Mouse (Mus musculus): ENCODE measurements around the gene Ndufa7.

Ndufa7 gene

GRCm38 (mm10) chr17:33824084-33824996 lies at the start of gene Ndufa7, which contains the start of gene Rps28:
Gene Ndufa7, plus strand, starts transcription at chr17:33824572.
Gene Rps28, minus strand, starts transcription at chr17:33824562.
- DNase-seq (ENCODE audit: low read depth), result peak; percentile 99

DNA sequence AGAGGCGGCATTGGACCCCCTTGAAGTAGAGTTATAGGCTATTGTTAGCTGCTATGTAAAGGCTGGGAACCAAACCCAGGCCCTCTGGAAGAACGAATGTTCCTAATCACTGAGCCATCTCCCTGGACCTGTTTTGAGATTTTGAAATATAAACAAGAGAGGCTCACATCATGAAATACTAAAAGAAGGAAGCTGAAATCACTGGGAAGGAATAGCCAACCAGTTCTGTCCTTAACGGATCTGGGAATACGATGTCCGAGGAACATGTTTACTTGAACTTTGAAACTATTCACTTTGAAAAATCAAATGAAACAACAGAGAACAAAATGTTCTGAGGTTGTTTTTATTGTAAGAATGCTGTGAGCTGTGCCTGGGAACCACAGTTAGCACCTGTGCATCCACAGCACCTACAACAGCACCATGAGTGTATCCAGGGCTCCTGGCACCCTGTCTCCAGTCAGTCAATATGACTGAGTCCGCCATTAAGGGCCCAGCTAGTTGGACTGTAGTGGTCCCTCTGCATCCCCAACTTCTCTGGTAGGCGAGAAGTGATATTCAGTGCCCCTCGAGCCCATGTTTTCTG lies 49.7 kb upstream of the Ndufa7 start:
- no peak for DNase-seq (ENCODE audit: low read depth)

DNA sequence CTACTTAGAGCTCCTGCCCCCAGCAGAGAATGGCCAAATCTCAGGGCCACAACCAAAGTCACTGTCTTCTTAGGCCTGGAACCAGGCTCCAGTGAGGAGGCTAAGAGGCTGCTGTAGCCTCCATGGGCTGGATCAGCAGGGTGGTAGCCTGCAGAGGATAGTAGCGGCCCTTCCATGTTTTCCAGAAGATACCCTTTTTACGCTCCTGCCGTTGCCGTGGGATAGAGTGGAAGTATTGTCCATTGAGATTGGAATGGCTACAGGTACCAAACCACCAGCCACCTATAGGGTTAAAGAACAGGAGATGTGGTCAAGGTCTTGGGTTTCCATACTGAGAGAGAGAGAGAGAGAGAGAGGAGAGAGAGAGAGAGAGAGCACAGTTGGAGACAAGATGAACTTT lies 49.1 kb upstream of the Ndufa7 start:
- DNase-seq (ENCODE audit: low read depth), result no peak

GRCm38 (mm10) chr17:33779271-33779966 lies 45.0 kb upstream of the Ndufa7 start:
- no peak for DNase-seq (ENCODE audit: low read depth)

DNA sequence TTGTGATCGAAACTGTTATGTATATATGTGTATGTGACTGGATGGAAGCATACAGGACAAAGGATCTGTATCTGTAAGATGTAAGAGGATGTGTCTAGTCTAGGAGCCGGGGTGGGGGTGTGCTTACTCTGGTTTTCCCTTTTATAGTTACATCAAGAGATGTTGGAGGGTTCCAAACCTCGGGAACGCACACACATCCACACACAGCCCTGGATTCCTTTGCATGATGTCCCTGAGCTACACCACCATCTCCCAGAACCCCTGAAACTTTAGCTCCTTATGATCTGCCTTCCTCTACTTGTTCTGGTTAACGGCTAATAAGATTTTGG lies 44.4 kb upstream of the Ndufa7 start:
- DNase-seq (ENCODE audit: low read depth), result no peak

DNA sequence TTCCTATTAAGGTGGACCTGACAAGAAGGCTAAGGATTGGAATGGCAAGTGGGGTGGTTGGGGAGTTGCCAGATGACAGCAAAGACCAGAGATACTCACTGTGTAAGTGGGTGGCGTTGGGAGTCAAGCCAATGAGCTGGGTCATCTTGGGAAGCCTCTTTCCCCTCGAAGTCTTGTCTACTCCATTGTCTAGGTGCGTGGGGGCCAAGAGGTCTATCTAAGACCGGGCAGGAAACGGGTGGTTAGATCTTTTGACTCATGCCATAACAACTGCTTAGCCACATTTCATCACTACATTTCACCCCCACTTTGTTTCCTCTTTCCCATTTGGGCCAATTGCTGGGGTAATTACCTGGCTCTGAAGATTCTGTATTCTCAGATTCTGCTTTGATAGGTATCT lies 43.9 kb upstream of the Ndufa7 start:
- DNase-seq (ENCODE audit: low read depth), result peak; percentile 74

- DNase-seq (ENCODE audit: low read depth), result peak; percentile 77
Measured at GRCm38 (mm10) chr17:33781124-33781977, 43.0 kb upstream of the Ndufa7 start, which contains the start of gene Angptl4. Gene Angptl4, minus strand, starts transcription at chr17:33781830.

DNA sequence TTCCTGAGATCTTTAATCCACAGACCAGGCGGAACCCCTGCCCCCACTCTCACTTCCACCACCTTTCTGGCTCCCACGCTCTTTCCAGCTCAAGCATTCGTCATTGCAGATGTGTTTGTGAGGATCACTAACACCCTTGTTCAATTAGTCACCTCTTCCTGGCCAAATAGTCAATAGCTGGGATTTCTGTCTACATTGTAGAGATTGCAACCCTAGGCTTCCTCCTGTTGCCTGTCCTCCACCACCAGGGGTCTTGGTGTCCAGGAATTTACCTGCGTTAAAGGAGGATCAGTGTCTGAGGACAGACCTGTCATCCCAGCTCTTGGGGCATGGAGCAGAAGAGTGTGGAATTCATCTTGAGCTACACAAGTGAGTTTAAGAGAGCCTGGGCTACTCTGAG lies 42.3 kb upstream of the Ndufa7 start:
- DNase-seq (ENCODE audit: low read depth), result peak; percentile 45

GRCm38 (mm10) chr17:33783408-33783807 lies 41.0 kb upstream of the Ndufa7 start:
- no peak for DNase-seq (ENCODE audit: low read depth)

DNA sequence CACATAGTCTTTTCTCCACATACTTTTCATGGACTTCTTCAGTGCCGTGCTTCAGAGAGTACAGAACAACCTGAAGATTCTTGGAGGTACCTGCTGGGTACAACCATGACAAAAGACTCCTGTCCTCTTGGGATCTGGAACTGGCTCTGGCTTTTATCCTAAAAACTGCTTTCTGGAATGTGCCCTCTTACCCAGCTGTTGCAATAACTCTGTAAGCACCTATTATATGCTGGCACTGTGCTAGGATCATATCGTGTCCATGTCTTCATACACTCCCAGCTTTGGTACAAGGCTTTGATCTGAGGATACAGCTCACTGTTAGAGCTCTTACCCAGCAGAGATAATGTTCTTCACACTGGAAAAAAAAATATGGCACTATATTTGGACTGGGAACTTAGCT lies 39.4 kb upstream of the Ndufa7 start:
- no peak for DNase-seq (ENCODE audit: low read depth)

DNA sequence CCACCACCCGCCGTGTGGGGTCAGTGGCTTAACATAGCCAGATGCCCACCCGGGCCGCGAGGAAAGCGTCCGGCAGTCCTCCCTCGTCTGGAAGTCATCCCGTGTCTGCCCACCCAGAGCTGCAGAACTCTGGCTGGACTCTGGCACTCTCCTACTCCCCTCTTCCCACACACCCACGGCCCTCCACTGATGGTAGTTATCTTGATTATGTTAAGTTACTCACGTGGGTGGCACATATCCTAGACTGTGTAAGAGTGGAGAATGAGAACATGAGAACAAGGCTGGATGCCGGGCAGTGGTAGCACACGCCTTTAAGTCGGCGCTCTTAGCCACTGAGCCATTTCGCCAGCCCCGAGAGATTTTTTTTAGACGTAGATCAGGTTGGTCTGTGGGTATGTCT lies 38.0 kb upstream of the Ndufa7 start:
- DNase-seq (ENCODE audit: low read depth), result no peak

DNA sequence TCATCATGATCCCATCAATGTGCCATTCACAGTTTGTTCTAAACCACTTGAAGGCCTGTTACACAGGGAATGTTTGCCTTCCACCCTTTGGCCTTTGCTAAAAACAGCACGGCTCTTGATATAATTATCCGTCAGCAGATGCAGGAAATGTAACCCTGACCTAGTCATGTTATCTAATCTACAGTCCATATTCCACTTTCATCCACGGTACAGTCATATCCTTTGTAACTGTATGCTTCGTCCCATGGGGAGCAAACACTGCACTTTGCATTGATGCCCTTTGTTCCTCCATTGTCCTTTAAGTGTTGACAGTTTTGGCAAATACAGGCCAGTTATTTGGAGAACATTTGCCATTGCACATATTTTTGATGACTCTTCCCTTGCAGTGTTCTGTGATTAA lies 35.6 kb upstream of the Ndufa7 start:
- no peak for DNase-seq (ENCODE audit: low read depth)

GRCm38 (mm10) chr17:33798306-33798705 lies 26.1 kb upstream of the Ndufa7 start:
- no peak for DNase-seq (ENCODE audit: low read depth)

- DNase-seq (ENCODE audit: low read depth), result no peak
Measured at GRCm38 (mm10) chr17:33799277-33799676, 25.1 kb upstream of the Ndufa7 start.

DNA sequence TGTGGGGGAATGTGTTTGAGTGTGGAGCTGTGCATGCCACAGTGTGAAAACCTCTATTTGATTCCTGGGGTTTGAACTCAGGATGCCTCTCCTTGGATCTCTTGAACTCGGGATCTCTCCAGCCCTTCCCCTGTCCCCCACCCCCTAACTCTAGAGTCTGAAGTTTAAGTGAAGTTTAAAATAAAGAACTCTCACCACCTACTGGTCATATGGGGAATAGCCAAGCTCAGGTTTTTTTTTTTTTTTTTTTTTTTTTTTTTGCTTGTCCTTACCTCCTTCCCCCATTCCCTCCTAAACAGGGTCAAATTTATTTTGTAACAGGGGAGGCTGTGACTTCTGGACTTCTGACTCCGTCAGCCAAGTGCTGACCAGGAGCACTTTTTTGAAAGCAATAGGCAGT lies 22.2 kb upstream of the Ndufa7 start:
- DNase-seq (ENCODE audit: low read depth), result peak; percentile 73

DNA sequence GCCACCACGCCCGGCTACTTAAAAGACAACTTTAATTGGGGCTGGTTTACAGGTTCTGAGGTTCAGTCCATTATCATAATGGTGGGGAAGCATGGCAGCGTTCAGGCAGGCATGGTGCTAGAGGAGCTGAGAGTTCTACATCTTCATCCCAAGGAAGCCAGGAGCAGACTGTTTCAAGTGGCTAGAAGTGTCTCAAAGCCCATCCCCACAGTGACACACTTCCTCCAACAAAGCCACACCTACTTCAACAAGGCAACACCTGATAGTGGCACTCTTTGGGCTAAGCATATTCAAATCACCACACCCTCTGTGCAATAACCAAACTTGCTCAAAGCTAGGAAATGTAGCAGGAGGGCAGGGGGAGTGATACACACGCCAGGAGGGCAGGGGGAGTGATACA lies 20.2 kb upstream of the Ndufa7 start:
- DNase-seq (ENCODE audit: low read depth), result no peak

DNA sequence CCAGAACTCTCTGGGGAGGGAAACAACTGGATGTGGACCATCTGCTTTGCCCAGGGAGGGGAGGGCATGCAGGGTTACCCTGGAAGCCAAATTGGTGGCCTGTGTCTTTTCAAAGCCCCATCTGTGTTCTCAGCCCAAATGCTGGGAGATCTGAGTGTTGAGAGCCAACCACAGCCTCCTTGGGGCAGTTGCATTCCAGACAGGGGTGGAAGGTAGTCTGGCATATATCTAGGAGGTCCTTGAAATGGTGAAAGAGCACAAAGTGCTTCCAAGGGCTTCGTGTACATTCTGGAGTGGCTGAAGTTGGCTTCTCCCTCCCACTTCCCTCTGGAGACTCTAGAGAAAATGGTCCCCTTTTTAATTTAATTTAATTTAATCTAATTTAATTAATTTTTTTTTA lies 19.6 kb upstream of the Ndufa7 start:
- DNase-seq (ENCODE audit: low read depth), result no peak

- no peak for DNase-seq (ENCODE audit: low read depth)
Measured at GRCm38 (mm10) chr17:33807181-33807888, 17.0 kb upstream of the Ndufa7 start.

GRCm38 (mm10) chr17:33808192-33808591 lies 16.2 kb upstream of the Ndufa7 start:
- DNase-seq (ENCODE audit: low read depth), result no peak

DNA sequence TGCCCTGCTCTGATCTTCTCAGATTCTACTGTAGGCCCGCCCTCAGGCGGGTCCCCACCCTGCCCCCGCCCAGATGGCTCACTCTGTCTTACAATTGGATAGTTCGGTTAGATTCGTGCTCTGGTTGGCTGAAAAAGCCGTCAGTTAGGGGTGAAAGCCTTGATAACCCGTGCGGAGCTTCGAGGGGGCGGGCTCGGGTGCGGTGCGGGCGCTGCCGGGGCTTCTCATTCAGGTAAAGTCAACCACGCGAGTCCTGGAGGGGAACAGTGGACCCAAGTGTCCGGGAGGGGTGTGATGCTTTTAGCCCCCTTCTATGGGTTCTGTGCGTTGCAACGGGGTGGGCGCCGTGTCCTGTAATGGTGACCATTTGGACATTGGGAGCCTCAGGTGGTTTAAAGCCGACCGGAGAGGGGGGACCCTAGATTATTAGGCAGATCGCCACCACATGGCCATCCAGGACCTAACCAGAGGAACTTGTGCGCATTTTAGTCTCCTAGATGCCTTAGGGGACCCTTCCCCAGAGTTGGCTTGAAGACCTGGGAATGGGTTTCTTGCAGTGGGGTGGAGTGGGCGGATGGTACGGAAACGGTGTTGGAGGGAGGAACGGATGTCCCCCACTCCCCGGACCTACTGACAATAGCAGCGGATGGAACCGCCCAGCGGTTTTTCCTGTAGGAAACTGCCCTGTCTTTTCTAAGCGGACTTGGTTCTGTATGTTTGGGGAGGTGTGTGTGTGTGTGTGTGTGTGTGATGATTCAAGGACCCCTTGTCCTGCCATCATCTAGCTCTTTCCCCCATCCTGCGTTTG lies 13.8 kb upstream of the Ndufa7 start, which contains the start of gene Kank3:
TSS of gene Kank3 (plus strand) at position 186 of the 808 bp plus-strand sequence.
- DNase-seq (ENCODE audit: low read depth), result peak; percentile 97

All from induced T-regulatory cell, adult 2 months (primary cell).